Mouse (Mus musculus) brain, embryonic 14.5 days (tissue): ENCODE measurements at regions not wholly inside any gene's neighbourhood (a gene's known extent, or its start where the extent isn't known, plus 50 kb on each side); places are given as distances from the start of the nearest gene placed in this dataset.

Experiments
- CTCF ChIP-seq: fragments of 200-500 bp; IDR thresholded peaks from 2 replicates; pipeline ENCODE4 v1.5.1; 2012; ENCODE audit warnings: inconsistent platforms, mild to moderate bottlenecking, moderate library complexity, borderline replicate concordance; ENCODE audit not compliant: insufficient read depth, insufficient read length; ENCODE audit errors: extremely low read depth
- POLR2A ChIP-seq: fragments of 200-500 bp; IDR thresholded peaks from 2 replicates; pipeline ENCODE4 v1.6.1; 2012; ENCODE audit warnings: mild to moderate bottlenecking, inconsistent platforms, borderline replicate concordance; ENCODE audit not compliant: poor library complexity, insufficient read depth, insufficient read length, severe bottlenecking; ENCODE audit errors: extremely low read depth

GRCm38 (mm10) chr12:32122915-32123314 lies 61.8 kb upstream of the Prkar2b start:
- no peak for TF ChIP-seq POLR2A
- TF ChIP-seq CTCF, result no peak
